Mouse (Mus musculus): ENCODE results near the gene Rhou. TPM values are rescaled to one million over a fixed set of nuclear protein-coding genes. Genes with fewer than 3 reads are reported as not detected.
"Not testable (repeated sequence)": the region's sequence is repeated elsewhere in the genome, so short reads cannot be mapped to it uniquely, and the experiment has no call there.

The Rhou gene
- total RNA-seq (2015) (24.1 and 26.5 TPM in 2 replicates), total RNA-seq (2017) (15.0 and 18.6 TPM in 2 replicates)

- peak; percentile 98 for ATAC-seq (ENCODE audit: poor library complexity, severe bottlenecking)
These were observed at the start of gene Rhou for GRCm38 (mm10) chr8:123653308-123653993. Gene Rhou, plus strand, starts transcription at chr8:123653929.

- ATAC-seq (ENCODE audit: poor library complexity, severe bottlenecking), result not testable (repeated sequence)
These were observed 41.1 kb upstream of the Rhou start for GRCm38 (mm10) chr8:123612652-123613051.

- ATAC-seq (ENCODE audit: poor library complexity, severe bottlenecking), result not testable (repeated sequence)
These were observed 30.2 kb upstream of the Rhou start for GRCm38 (mm10) chr8:123623523-123623922.

GRCm38 (mm10) chr8:123624274-123624673 is 29.5 kb upstream of the Rhou start:
- no peak for ATAC-seq (ENCODE audit: poor library complexity, severe bottlenecking)

DNA sequence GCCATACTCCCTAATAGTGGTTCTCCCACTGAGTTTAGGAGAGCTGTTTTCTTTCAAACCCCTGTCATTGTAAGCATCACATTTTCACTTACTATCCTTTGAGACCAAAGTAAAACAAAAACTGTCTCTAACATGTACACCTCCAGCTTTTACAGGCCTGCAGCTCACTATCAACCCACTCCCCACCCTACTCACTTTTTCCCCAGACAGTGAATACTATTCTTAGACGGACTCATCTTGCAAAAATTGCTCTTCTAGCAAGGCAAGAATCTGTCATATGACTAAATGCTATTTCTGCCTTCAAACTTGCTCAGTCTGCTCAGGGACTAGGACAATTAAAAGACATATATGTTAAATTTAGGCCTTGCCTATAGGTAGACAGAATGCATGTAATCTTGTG is 29.0 kb upstream of the Rhou start:
- no peak for ATAC-seq (ENCODE audit: poor library complexity, severe bottlenecking)

DNA sequence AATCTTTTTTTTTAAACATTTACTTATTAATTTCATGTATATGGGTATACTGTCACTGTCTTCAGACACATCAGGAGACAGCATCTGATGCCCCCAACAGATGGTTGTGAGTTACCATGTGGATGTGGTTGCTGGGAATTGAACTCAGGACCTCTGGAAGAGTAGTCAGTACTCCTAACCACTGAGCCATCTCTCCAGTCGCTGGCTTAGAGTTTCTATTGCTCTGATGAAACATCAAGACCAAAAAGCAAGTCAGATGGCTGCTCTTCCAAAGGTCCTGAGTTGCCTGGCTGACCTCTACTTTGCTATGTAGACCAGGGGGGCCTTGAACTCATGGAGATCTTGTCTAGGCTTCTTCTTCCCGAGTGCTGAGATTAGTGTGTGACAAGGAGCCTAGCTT is 28.0 kb upstream of the Rhou start:
- no peak for ATAC-seq (ENCODE audit: poor library complexity, severe bottlenecking)

DNA sequence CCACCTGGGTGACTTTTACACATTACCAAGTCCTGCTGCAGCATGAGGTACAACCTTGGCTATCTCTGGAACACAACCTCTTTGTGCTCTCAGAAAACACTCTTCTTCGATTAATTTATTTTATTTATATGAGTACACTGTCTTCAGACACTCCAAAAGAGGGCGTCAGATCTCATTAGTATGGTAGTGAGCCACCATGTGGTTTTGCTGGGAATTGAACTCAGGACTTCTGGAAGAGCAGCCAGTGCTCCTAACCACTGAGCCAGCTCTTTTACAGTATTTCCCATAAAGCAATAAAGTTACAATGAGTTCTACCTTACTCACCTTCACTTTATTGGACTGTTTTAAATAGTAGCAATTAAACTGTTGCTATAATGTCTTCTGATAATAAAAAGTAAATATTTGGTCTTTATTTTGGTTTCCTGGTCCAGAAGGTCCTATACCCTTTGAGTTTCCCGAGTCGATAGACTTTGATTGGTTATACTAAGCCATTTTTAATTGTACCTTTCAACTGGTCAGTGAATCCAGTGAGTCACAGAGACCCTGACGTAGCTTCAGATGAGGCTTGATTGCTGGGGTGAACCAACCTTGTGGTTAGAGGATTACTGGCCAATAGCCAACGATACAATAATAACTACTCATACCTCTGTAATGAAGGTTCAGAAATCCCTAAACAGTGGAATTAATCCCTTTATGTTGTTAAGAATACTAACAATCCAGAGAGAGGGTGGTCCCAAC is 26.1 kb upstream of the Rhou start:
- ATAC-seq (ENCODE audit: poor library complexity, severe bottlenecking), result no peak

DNA sequence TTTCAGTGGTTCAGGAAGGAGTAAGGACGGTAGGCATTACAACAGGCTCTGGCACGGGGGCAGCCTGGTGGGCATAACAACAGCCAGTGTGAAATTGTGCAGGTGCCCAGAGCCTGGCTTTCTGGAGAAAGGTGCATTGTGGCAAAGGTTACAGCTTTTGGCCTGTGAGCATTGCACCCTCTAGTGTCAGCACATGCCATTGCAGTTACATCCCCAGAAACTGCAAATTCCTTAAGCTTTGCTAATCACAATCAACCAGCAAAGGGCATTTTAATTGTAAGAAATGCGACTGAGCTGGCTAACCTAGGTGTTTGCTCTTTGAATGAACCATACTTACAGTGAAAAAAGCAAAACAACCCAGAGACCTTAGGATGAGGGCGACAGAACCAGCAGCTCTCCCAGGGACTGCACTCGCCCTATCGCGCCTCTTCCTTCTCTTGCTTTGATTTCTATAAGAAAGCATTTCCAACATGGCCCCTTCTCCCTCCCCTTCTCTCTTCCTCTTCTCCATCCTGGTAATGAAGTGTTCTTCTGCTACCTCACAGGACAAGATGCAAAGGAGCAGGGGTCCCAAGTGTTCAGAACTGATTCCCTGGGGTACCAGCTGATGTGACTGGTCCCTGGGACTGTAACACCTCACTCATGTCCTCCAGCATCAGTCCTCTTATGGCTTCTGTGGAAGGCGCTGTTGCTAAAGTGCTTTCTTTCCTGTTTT is 25.3 kb upstream of the Rhou start:
- peak; percentile 47 for ATAC-seq (ENCODE audit: poor library complexity, severe bottlenecking)

GRCm38 (mm10) chr8:123628968-123629755 is 24.6 kb upstream of the Rhou start:
- peak; percentile 87 for ATAC-seq (ENCODE audit: poor library complexity, severe bottlenecking)

GRCm38 (mm10) chr8:123630058-123630457 is 23.7 kb upstream of the Rhou start:
- ATAC-seq (ENCODE audit: poor library complexity, severe bottlenecking), result no peak

GRCm38 (mm10) chr8:123630841-123631251 is 22.9 kb upstream of the Rhou start:
- ATAC-seq (ENCODE audit: poor library complexity, severe bottlenecking), result no peak

DNA sequence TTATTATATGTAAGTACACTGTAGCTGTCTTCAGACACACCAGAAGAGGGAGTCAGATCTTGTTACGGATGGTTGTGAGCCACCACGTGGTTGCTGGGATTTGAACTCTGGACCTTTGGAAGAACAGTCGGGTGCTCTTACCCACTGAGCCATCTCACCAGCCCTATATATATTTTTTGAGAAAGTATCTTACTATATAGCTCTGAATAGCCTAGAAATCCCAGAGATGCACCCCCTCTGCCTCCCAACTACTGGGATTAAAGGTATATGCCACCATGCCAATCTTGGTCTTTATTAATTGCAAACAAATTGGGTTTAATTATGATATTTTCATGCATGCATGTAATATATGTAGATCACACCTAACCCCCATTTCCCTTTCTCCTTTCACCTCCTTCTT is 22.0 kb upstream of the Rhou start:
- ATAC-seq (ENCODE audit: poor library complexity, severe bottlenecking), result not testable (repeated sequence)

DNA sequence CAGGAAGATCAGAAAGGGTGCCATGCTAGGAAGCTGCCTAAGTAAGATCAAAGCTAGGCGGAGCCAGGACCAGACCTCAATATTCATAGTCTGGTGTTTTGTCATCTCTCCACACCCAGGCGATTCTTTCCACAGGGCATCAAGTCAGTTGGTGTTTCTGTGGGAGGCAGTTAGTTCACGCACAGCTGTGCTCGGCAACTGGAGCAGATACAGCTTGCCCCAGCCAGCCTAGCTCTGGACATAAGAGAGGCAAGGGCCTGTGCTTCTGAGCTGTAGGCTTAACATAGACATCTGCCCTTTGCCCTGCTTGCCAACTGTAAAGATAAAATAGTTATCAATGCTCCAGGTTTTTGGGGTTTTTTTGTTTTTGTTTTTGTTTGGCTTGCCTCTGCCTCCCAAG is 21.5 kb upstream of the Rhou start:
- ATAC-seq (ENCODE audit: poor library complexity, severe bottlenecking), result no peak

- no peak for ATAC-seq (ENCODE audit: poor library complexity, severe bottlenecking)
These were observed 19.9 kb upstream of the Rhou start for GRCm38 (mm10) chr8:123633801-123634200.

- ATAC-seq (ENCODE audit: poor library complexity, severe bottlenecking), result no peak
These were observed 19.2 kb upstream of the Rhou start for GRCm38 (mm10) chr8:123634395-123635131.

GRCm38 (mm10) chr8:123635671-123636070 is 18.1 kb upstream of the Rhou start:
- no peak for ATAC-seq (ENCODE audit: poor library complexity, severe bottlenecking)

DNA sequence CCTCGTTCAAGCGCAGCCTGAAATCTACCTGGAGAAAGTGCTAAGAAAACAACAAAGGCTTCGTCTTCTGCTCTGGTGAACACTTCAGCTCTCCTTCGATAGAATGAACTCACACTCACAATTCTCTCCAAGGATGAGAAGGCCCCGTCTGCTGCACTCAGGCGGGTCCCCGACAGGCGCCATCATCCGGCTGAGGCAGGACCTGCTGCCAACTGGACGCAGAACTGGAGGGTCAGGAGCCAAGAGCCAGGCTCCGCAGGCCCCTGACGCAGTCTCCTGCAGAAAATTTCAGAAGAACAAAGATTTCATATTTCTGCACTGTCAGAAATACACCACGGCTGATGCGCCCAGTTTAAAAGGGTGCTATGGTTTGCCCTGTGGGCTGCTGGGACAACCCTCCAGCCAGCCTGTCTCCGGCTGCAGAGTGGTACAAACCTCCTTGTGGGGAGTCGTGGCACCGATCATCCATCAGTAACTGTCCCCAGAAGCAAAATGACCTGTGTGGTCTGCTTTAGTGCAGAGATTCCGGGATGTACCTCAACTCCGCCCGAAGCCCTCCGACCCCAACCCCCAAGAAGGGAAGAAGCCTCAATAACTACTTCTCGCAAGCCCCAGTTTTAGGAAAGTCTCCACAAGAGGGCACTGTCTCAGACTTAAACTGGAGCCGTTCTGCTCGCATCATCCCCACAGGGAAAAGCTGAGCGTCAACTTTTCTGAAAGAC is 10.2 kb upstream of the Rhou start:
- ATAC-seq (ENCODE audit: poor library complexity, severe bottlenecking), result peak; percentile 51; the same call in 1 of the 2 replicates

DNA sequence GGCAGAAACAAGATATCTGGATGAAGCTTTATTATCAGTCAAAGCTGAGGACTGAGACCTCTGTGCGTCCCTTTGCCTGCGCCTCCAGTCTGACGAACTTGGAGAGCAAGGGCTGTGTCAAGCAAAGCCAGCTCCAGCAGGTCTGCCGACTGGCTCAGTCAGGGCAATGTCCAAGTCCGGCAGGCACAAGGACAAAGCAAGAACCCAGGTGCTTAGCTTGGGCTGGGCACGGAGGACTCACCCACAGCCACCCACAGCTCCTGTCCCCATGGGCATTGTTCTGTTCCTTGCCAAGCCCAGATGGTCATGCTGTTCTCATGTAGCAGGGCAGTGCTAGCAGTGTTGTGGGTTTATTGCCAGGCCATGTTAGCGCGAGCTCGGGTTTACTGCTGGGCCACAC is 8.5 kb upstream of the Rhou start:
- ATAC-seq (ENCODE audit: poor library complexity, severe bottlenecking), result no peak
